Mouse (Mus musculus): ENCODE data around the gene Kcnj6. TPM values are rescaled to one million over a fixed set of nuclear protein-coding genes. Genes with fewer than 3 reads are reported as not detected.

Gene Kcnj6
- polyA plus RNA-seq, 1 experiment, result not detected

DNA sequence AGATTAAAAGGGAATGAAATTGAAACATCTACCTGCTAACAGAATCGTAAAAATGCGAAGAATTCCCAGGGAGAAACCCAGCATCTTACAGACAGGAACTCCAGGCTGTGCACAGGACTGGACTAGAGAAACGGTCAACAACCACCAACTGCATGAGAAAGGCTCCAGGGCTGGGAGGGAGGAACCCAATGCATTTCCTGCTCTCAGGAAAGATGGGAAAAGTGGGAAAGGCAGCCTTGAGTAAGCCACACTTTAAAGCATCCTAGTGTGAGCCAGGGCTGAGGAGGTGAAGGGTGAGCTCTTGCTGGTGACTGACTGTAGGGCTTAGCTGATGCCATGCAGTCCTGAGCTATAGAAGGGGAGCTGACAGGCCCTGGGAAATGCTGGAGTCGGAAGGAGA lies 296.4 kb downstream of the Kcnj6 start:
- H3K27ac ChIP-seq (replicated peaks; ENCODE audit: low read depth, low read length), result no peak overlapping the region
- H3K4me3 ChIP-seq (ENCODE audit: insufficient read depth, low read depth, low read length), result no peak overlapping the region
- H3K4me1 ChIP-seq (ENCODE audit: control insufficient read depth, insufficient read depth, insufficient read length, low read length), result no peaks in the 10 kb centered on the region

Measured in brown adipose tissue, adult 24 weeks (tissue).